Mouse (Mus musculus) olfactory bulb, adult 2 months (tissue): Measurements from ENCODE around the gene Pigk.

Experiments used
- CTCF ChIP-seq: fragments of 200-500 bp; IDR thresholded peaks from 2 replicates; pipeline ENCODE4 v1.5.1; 2012; ENCODE audit warnings: low read depth, mild to moderate bottlenecking, low read length, moderate library complexity; ENCODE audit not compliant: insufficient read depth
- POLR2A ChIP-seq: fragments of 200-500 bp; IDR thresholded peaks from 2 replicates; pipeline ENCODE4 v1.6.1; 2012; ENCODE audit warnings: mild to moderate bottlenecking, low read depth, low read length, moderate library complexity; ENCODE audit not compliant: insufficient read depth

DNA sequence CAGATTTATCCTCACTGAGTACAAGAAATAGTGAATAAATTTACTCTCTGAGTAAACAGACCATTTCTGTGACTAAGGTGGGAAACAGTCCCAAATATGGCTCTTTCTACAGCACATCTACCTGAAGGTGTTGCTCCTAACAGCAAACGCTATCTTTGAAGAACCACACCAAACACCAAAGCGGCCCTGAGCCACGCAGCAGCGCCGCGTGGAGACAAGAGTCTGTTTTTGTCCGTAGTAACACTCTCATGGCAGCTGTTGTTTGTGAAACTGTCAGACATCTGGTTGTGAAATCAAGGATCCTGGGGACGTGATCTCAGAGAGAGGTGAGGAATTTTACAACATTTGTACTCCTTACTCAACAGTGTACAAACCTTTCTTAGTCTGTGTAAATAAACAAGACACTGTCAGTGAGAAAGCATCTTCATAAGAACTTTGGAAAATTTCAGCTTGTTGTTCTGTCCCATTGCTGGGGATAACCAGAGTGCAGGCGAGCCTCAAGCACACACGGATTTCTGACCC is 248.0 kb downstream of the Pigk start:
- TF ChIP-seq POLR2A (no peak), CTCF (no peak)
